Mouse (Mus musculus) right cerebral cortex, postnatal 14 days (tissue): ENCODE measurements around the gene 1110057P08Rik.
"Not testable (repeated sequence)": the region's sequence is repeated elsewhere in the genome, so short reads cannot be mapped to it uniquely, and the experiment has no call there.

Experiments
- DNase-seq: peaks from one replicate; pipeline ENCODE4 v3.0.0; 2022

1110057P08Rik gene

DNA sequence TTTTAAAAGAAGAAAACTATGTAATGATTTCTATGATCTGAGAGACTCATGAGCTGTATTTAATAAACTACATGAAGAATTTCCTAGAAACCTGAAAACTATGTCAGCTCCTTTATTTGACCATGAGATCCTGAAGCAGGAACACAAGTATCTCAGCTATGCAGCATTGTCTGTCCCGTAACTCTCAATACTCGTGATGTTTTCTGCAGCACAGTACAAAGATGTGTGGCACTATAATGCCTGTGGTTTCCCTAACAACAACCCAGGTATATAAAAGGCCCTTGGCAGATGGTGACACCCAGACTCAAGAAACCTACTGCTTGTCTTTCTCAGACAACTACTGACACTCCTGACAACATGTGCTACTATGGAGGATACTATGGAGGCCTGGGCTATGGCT lies at the start of gene 1110057P08Rik:
1110057P08Rik (plus strand) TSS at position 301 of the 400 bp plus-strand sequence.
- DNase-seq: no peak

DNA sequence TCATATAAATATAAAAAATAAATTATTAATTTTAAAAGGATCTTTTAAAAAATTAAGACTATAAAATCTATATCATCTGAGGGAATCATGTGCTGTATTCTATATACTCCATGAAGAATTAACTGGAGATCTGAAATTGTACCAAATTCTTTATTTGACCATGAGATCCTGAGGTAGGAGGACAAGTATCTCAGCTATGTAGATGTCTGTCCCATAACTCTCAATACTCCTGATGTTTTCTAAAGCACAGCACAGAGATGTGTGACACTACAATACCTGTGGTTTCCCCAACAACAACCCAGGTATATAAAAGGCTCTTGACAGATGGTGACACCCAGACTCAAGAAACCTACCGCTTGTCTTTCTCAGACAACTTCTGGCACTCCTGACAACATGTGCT lies 34.0 kb upstream of the 1110057P08Rik start, which contains the start of gene Gm6358:
Gm6358 (plus strand) TSS at position 301 of the 400 bp plus-strand sequence.
- DNase-seq: no peak

GRCm38 (mm10) chr16:89150786-89151185 lies 23.7 kb upstream of the 1110057P08Rik start, which contains the start of gene Gm10061:
Gm10061 (plus strand) TSS chr16:89151086.
- DNase-seq: no peak

GRCm38 (mm10) chr16:89157652-89158051 lies 16.9 kb upstream of the 1110057P08Rik start, which contains the start of gene Gm9789:
Gm9789 (plus strand) TSS chr16:89157952.
- DNase-seq: no peak

DNA sequence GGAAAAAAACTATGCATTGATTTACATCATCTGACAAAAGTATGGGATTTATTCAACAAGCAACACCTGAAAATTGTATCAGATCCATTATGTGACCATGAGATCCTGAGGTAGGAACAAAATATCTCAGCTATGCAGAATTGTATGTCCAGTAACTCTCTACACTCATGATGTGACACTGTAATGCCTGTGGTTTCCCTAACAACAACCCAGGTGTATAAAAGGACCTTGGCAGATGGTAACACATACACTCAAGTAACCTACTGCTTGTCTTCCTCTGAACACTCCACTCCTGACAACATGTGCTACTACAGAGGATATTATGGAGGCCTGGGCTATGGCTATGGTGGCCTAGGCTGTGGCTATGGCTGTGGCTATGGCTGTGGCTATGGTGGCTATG lies 5.3 kb upstream of the 1110057P08Rik start, which contains the start of gene Gm7735:
Gm7735 (plus strand) TSS at position 301 of the 400 bp plus-strand sequence.
- DNase-seq: not testable (repeated sequence)

GRCm38 (mm10) chr16:89188621-89189020 lies 14.1 kb downstream of the 1110057P08Rik start:
- no peak for DNase-seq

GRCm38 (mm10) chr16:89205561-89205960 lies 31.0 kb downstream of the 1110057P08Rik start, which contains the start of gene Krtap20-2:
Krtap20-2 (plus strand) TSS chr16:89205861.
- DNase-seq: no peak
